Mouse (Mus musculus): ENCODE results near the gene Tub. TPM values are rescaled to one million over a fixed set of nuclear protein-coding genes. Genes with fewer than 3 reads are reported as not detected.
A peak's percentile ranks its signal among the peaks of the same experiment; 100 is the strongest.

The Tub gene
- 4.3 TPM in 2 replicates for polyA plus RNA-seq (2016; fragmentation: Nextera tagmentation; extraction: Ambion mirVana)

GRCm38 (mm10) chr7:108950312-108950761, at the start of gene Tub:
Tub (plus strand) TSS chr7:108950338.
- H3K36me3 ChIP-seq (replicated peaks), result peaks cover 10% of the 10 kb centered on the region
- under 1% methylated on average over 44 of the region's 44 CpGs for WGBS
- peaks cover 53% of the 10 kb centered on the region for H3K27me3 ChIP-seq (replicated peaks; ENCODE audit: low read depth, poor library complexity, severe bottlenecking)
- peaks cover 23% of the 10 kb centered on the region for H3K4me1 ChIP-seq
- no peaks in the 10 kb centered on the region for H3K9me3 ChIP-seq
- peak; percentile 81 for DNase-seq (ENCODE audit: low spot score)
- H3K27ac ChIP-seq (replicated peaks), result peak within 1 kb of the TSS; percentile 49; the same call in 1 of the 2 replicates
- H3K4me3 ChIP-seq, result peak within 1 kb of the TSS; percentile 77

- Histone ChIP-seq H3K4me1 (no peaks in the 10 kb centered on the region), H3K27me3 (replicated peaks; ENCODE audit: low read depth, poor library complexity, severe bottlenecking) (no peaks in the 10 kb centered on the region), H3K27ac (replicated peaks) (no peak overlapping the region), H3K36me3 (replicated peaks) (no peaks in the 10 kb centered on the region), H3K9me3 (no peaks in the 10 kb centered on the region), H3K4me3 (no peak overlapping the region)
- no peak for DNase-seq (ENCODE audit: low spot score)
- 80% methylated on average over 2 of the region's 2 CpGs for WGBS
Measured at GRCm38 (mm10) chr7:108903969-108904368, 46.2 kb upstream of the Tub start.

GRCm38 (mm10) chr7:108927043-108927442, 23.1 kb upstream of the Tub start:
- H3K36me3 ChIP-seq (replicated peaks), result no peaks in the 10 kb centered on the region
- WGBS, result 76% methylated on average over 4 of the region's 4 CpGs
- no peaks in the 10 kb centered on the region for H3K27me3 ChIP-seq (replicated peaks; ENCODE audit: low read depth, poor library complexity, severe bottlenecking)
- no peaks in the 10 kb centered on the region for H3K9me3 ChIP-seq
- H3K4me3 ChIP-seq, result no peak overlapping the region
- H3K27ac ChIP-seq (replicated peaks), result no peak overlapping the region
- no peak for DNase-seq (ENCODE audit: low spot score)
- no peaks in the 10 kb centered on the region for H3K4me1 ChIP-seq

GRCm38 (mm10) chr7:108928280-108929188, 21.6 kb upstream of the Tub start:
- H3K4me1 ChIP-seq, result no peaks in the 10 kb centered on the region
- no peak overlapping the region for H3K4me3 ChIP-seq

GRCm38 (mm10) chr7:108929726-108930393, 20.3 kb upstream of the Tub start, which contains the start of gene Nlrp10:
Nlrp10 (minus strand) TSS chr7:108930178.
- Histone ChIP-seq H3K4me1 (no peaks in the 10 kb centered on the region; the same call in 1 of the 2 replicates), H3K27ac (replicated peaks) (no peak within 1 kb of the TSS), H3K27me3 (replicated peaks; ENCODE audit: low read depth, poor library complexity, severe bottlenecking) (no peaks in the 10 kb centered on the region), H3K4me3 (no peak within 1 kb of the TSS), H3K9me3 (no peaks in the 10 kb centered on the region), H3K36me3 (replicated peaks) (no peaks in the 10 kb centered on the region)
- DNase-seq (ENCODE audit: low spot score), result no peak
- WGBS, result 80% methylated on average over 6 of the region's 6 CpGs

More at GRCm38 (mm10) chr7:108928280-108929188, 21.6 kb upstream of the Tub start:
- no peak for DNase-seq (ENCODE audit: low spot score)
- no peaks in the 10 kb centered on the region for H3K27me3 ChIP-seq (replicated peaks; ENCODE audit: low read depth, poor library complexity, severe bottlenecking)
- 77% methylated on average over 11 of the region's 11 CpGs for WGBS
- H3K27ac ChIP-seq (replicated peaks), result no peak overlapping the region
- no peaks in the 10 kb centered on the region for H3K36me3 ChIP-seq (replicated peaks)
- no peaks in the 10 kb centered on the region for H3K9me3 ChIP-seq

GRCm38 (mm10) chr7:108933794-108934731, 16.1 kb upstream of the Tub start, which contains the start of gene Eif3f:
Eif3f (plus strand) TSS chr7:108934417.
- H3K27ac ChIP-seq (replicated peaks), result peak within 1 kb of the TSS; percentile 96
- peaks cover 37% of the 10 kb centered on the region for H3K36me3 ChIP-seq (replicated peaks)
- 2% methylated on average over 50 of the region's 50 CpGs for WGBS
- peaks cover 12% of the 10 kb centered on the region for H3K4me1 ChIP-seq
- DNase-seq (ENCODE audit: low spot score), result peak; percentile 91
- no peaks in the 10 kb centered on the region for H3K27me3 ChIP-seq (replicated peaks; ENCODE audit: low read depth, poor library complexity, severe bottlenecking)
- no peaks in the 10 kb centered on the region for H3K9me3 ChIP-seq
- peak within 1 kb of the TSS; percentile 98 for H3K4me3 ChIP-seq

GRCm38 (mm10) chr7:108934836-108935235, 15.3 kb upstream of the Tub start:
- no peak for DNase-seq (ENCODE audit: low spot score)
- H3K27ac ChIP-seq (replicated peaks), result peak overlapping the region; percentile 96
- WGBS, result 5% methylated on average over 8 of the region's 8 CpGs
- H3K4me1 ChIP-seq, result peaks cover 12% of the 10 kb centered on the region
- no peaks in the 10 kb centered on the region for H3K9me3 ChIP-seq
- H3K4me3 ChIP-seq, result peak overlapping the region; percentile 98
- peaks cover 45% of the 10 kb centered on the region for H3K36me3 ChIP-seq (replicated peaks)
- H3K27me3 ChIP-seq (replicated peaks; ENCODE audit: low read depth, poor library complexity, severe bottlenecking), result no peaks in the 10 kb centered on the region

GRCm38 (mm10) chr7:108935411-108935810, 14.7 kb upstream of the Tub start:
- 86% methylated on average over 7 of the region's 7 CpGs for WGBS

GRCm38 (mm10) chr7:108936591-108936990, 13.5 kb upstream of the Tub start:
- Histone ChIP-seq H3K27ac (replicated peaks) (no peak overlapping the region), H3K9me3 (no peaks in the 10 kb centered on the region), H3K27me3 (replicated peaks; ENCODE audit: low read depth, poor library complexity, severe bottlenecking) (no peaks in the 10 kb centered on the region), H3K4me1 (peaks cover 12% of the 10 kb centered on the region), H3K4me3 (no peak overlapping the region), H3K36me3 (replicated peaks) (peaks cover 62% of the 10 kb centered on the region)
- 91% methylated on average over 4 of the region's 4 CpGs for WGBS
- no peak for DNase-seq (ENCODE audit: low spot score)

More at GRCm38 (mm10) chr7:108935411-108935810, 14.7 kb upstream of the Tub start:
- Histone ChIP-seq H3K27me3 (replicated peaks; ENCODE audit: low read depth, poor library complexity, severe bottlenecking) (no peaks in the 10 kb centered on the region), H3K4me1 (peaks cover 12% of the 10 kb centered on the region), H3K4me3 (peak overlapping the region; percentile 98), H3K27ac (replicated peaks) (no peak overlapping the region; the same call in 1 of the 2 replicates), H3K9me3 (no peaks in the 10 kb centered on the region), H3K36me3 (replicated peaks) (peaks cover 51% of the 10 kb centered on the region)
- no peak for DNase-seq (ENCODE audit: low spot score)

GRCm38 (mm10) chr7:108941466-108941865, 8.7 kb upstream of the Tub start:
- DNase-seq (ENCODE audit: low spot score), result no peak
- 94% methylated on average over 9 of the region's 9 CpGs for WGBS
- Histone ChIP-seq H3K27ac (replicated peaks) (no peak overlapping the region), H3K27me3 (replicated peaks; ENCODE audit: low read depth, poor library complexity, severe bottlenecking) (no peaks in the 10 kb centered on the region), H3K4me3 (no peak overlapping the region), H3K9me3 (no peaks in the 10 kb centered on the region), H3K4me1 (no peaks in the 10 kb centered on the region), H3K36me3 (replicated peaks) (peaks cover 97% of the 10 kb centered on the region)

GRCm38 (mm10) chr7:108944002-108944401, 6.1 kb upstream of the Tub start:
- no peaks in the 10 kb centered on the region for H3K4me1 ChIP-seq
- peaks cover 6% of the 10 kb centered on the region for H3K27me3 ChIP-seq (replicated peaks; ENCODE audit: low read depth, poor library complexity, severe bottlenecking)
- peak; percentile 48 for DNase-seq (ENCODE audit: low spot score)
- no peak overlapping the region for H3K4me3 ChIP-seq
- 9% methylated on average over 2 of the region's 2 CpGs for WGBS
- H3K9me3 ChIP-seq, result no peaks in the 10 kb centered on the region
- peaks cover 71% of the 10 kb centered on the region for H3K36me3 ChIP-seq (replicated peaks)
- H3K27ac ChIP-seq (replicated peaks), result no peak overlapping the region

GRCm38 (mm10) chr7:108948611-108949010, 1.5 kb upstream of the Tub start:
- H3K27me3 ChIP-seq (replicated peaks; ENCODE audit: low read depth, poor library complexity, severe bottlenecking), result peaks cover 53% of the 10 kb centered on the region
- H3K9me3 ChIP-seq, result no peaks in the 10 kb centered on the region

More at GRCm38 (mm10) chr7:108948611-108949010, 1.5 kb upstream of the Tub start:
- H3K36me3 ChIP-seq (replicated peaks), result peaks cover 25% of the 10 kb centered on the region
- DNase-seq (ENCODE audit: low spot score), result no peak
- no peak overlapping the region for H3K4me3 ChIP-seq
- H3K27ac ChIP-seq (replicated peaks), result no peak overlapping the region
- H3K4me1 ChIP-seq, result peaks cover 23% of the 10 kb centered on the region

All from embryonic facial prominence, embryonic 10.5 days (tissue).